Mouse (Mus musculus) stomach, postnatal 0 days (tissue): ENCODE measurements around the gene Olfr1511. TPM values are rescaled to one million over a fixed set of nuclear protein-coding genes. Genes with fewer than 3 reads are reported as not detected.

Experiments
- ATAC-seq: fragments of 200-750 bp; cut with Nextera tagmentation; 2 replicates; pipeline ENCODE4 v1.8.0; 2017; ENCODE audit not compliant: low FRiP score, low TSS enrichment
- DNase-seq: peaks from one replicate; pipeline ENCODE4 v3.0.0-alpha.2; 2016; ENCODE audit warnings: low spot score
- H3K27ac ChIP-seq: fragments of 300-500 bp; sonication (generic); replicated peaks from 2 replicates; pipeline ENCODE4 v1.5.1; 2014; ENCODE audit warnings: mild to moderate bottlenecking, control low read depth
- H3K27me3 ChIP-seq: fragments of 300-500 bp; sonication (generic); 2 replicates; pipeline ENCODE4 v1.6.1; 2014; ENCODE audit warnings: low read length; ENCODE audit not compliant: control insufficient read depth, insufficient read depth
- H3K36me3 ChIP-seq: fragments of 300-500 bp; sonication (generic); 2 replicates; pipeline ENCODE4 v1.6.1; 2014; ENCODE audit warnings: low read length, mixed read lengths; ENCODE audit not compliant: control insufficient read depth, insufficient read depth
- H3K4me1 ChIP-seq: fragments of 300-500 bp; sonication (generic); replicated peaks from 2 replicates; pipeline ENCODE4 v1.6.1; 2014; ENCODE audit warnings: antibody characterized with exemption; ENCODE audit not compliant: control insufficient read depth, insufficient read depth
- H3K4me2 ChIP-seq: fragments of 300-500 bp; sonication (generic); replicated peaks from 2 replicates; pipeline ENCODE4 v1.6.1; 2014; ENCODE audit warnings: low read depth, mild to moderate bottlenecking, control low read depth, moderate library complexity
- H3K4me3 ChIP-seq: fragments of 300-500 bp; sonication (generic); 2 replicates; pipeline ENCODE4 v1.5.1; 2014; ENCODE audit warnings: low read depth, low read length, control low read depth
- H3K9ac ChIP-seq: fragments of 300-500 bp; sonication (generic); 2 replicates; pipeline ENCODE4 v1.6.1; 2014; ENCODE audit warnings: mild to moderate bottlenecking, low read length, control low read depth, mixed read lengths
- H3K9me3 ChIP-seq: fragments of 300-500 bp; sonication (generic); 2 replicates; pipeline ENCODE4 v1.6.1; 2016; ENCODE audit warnings: low read length; ENCODE audit not compliant: control insufficient read depth
- CTCF ChIP-seq: IDR thresholded peaks from 2 replicates; pipeline ENCODE4 v1.5.1; 2016; ENCODE audit warnings: antibody characterized with exemption, low read depth, mild to moderate bottlenecking, moderate library complexity
- EP300 ChIP-seq: optimal IDR thresholded peaks from 2 replicates; pipeline ENCODE3; 2016; ENCODE audit warnings: antibody characterized with exemption
- WGBS: fragments of 180-500 bp; shearing (Covaris S2); extraction: QIAGEN DNeasy Blood & Tissue Kit; methylation state at CpG from one replicate; pipeline ENCODE4 v1.1.7; 2014; 5-methylcytosine and 5-hydroxymethylcytosine counted together
- polyA plus RNA-seq: library from polyadenylated mRNA; unstranded; fragments of >200 nt; fragmentation: Nextera tagmentation; extraction: Ambion mirVana; gene quantifications from 2 replicates; pipeline ENCODE4 v1.2.1, GENCODE M21; 2015

Olfr1511 gene
- polyA plus RNA-seq, 1 experiment from 2014 or later, result 0.13 TPM

DNA sequence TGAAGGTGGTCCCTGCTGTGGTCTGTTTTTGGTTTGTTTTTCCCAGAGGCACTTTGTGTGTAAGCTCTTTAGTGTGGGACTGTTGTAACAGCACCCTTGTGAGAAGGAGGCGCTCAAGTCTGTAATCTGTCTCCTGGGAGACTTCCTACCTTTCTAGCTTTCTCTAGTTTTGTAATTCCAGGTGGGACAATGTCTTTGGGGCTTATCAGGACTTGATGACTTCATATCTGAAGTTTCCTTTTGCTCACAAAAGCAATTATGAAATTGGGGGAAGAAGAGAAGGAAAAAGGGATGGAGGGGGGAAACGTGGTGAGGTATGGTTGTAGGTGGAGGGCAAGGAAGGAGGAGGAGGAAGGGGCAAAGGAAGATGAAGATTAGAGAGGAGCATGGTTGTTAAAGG is 18.1 kb downstream of the Olfr1511 start, which contains the start of gene Olfr1512:
Gene Olfr1512, minus strand, starts transcription at position 101 of the 400 bp plus-strand sequence.
- no peaks in the 10 kb centered on the region for H3K27me3 ChIP-seq
- H3K9me3 ChIP-seq, result no peaks in the 10 kb centered on the region
- H3K4me3 ChIP-seq, result no peak within 1 kb of the TSS
- no peak for DNase-seq
- H3K4me2 ChIP-seq, result no peak within 1 kb of the TSS
- TF ChIP-seq EP300 (no peak), CTCF (no peak)
- no peaks in the 10 kb centered on the region for H3K4me1 ChIP-seq
- no peak for ATAC-seq
- H3K9ac ChIP-seq, result no peak within 1 kb of the TSS
- 77% methylated on average over 2 of the region's 2 CpGs for WGBS
- no peak within 1 kb of the TSS for H3K27ac ChIP-seq
- H3K36me3 ChIP-seq, result no peaks in the 10 kb centered on the region

GRCm38 (mm10) chr14:52368741-52369140 is 28.4 kb downstream of the Olfr1511 start:
- Histone ChIP-seq H3K27me3 (no peaks in the 10 kb centered on the region), H3K27ac (no peak overlapping the region), H3K4me2 (no peak overlapping the region), H3K9ac (no peak overlapping the region), H3K9me3 (no peaks in the 10 kb centered on the region), H3K36me3 (no peaks in the 10 kb centered on the region), H3K4me1 (no peaks in the 10 kb centered on the region), H3K4me3 (no peak overlapping the region)
- no peak for DNase-seq
- TF ChIP-seq EP300 (no peak), CTCF (no peak)
- no peak for ATAC-seq
- 82% methylated on average over 3 of the region's 3 CpGs for WGBS

GRCm38 (mm10) chr14:52356308-52356707 is 40.9 kb downstream of the Olfr1511 start, which contains the start of gene Olfr1513:
TSS of gene Olfr1513 (minus strand) at chr14:52356408.
- ATAC-seq (no peak), DNase-seq (no peak)
- H3K4me2 ChIP-seq, result no peak within 1 kb of the TSS
- TF ChIP-seq EP300 (no peak), CTCF (no peak)
- no peaks in the 10 kb centered on the region for H3K36me3 ChIP-seq
- no peaks in the 10 kb centered on the region for H3K9me3 ChIP-seq
- no peaks in the 10 kb centered on the region for H3K4me1 ChIP-seq
- no peak within 1 kb of the TSS for H3K9ac ChIP-seq
- H3K27ac ChIP-seq, result no peak within 1 kb of the TSS
- WGBS, result 65% methylated on average over 4 of the region's 4 CpGs
- H3K4me3 ChIP-seq, result no peak within 1 kb of the TSS
- H3K27me3 ChIP-seq, result no peaks in the 10 kb centered on the region

Other genes starting within 250 kb of the Olfr1511 start
- gene Supt16, start 200.0 kb downstream of the Olfr1511 start, polyA plus RNA-seq, result 15.2 and 20.0 TPM in 2 replicates
- 12.6 and 14.2 TPM in 2 replicates for gene Chd8, start 139.6 kb downstream of the Olfr1511 start, polyA plus RNA-seq
- 21.5 and 22.9 TPM in 2 replicates for gene Tox4, start 118.2 kb downstream of the Olfr1511 start, polyA plus RNA-seq
- 6.9 and 7.3 TPM in 2 replicates for gene Rab2b, start 117.8 kb downstream of the Olfr1511 start, polyA plus RNA-seq
- 13.7 and 15.9 TPM in 2 replicates for gene Mettl3, start 92.3 kb downstream of the Olfr1511 start, polyA plus RNA-seq
- gene Sall2, start 68.6 kb downstream of the Olfr1511 start, polyA plus RNA-seq, result 1.9 and 2.1 TPM in 2 replicates
- not detected in 2 replicates for gene Olfr1513, start 41.0 kb downstream of the Olfr1511 start, polyA plus RNA-seq
- gene Olfr1512, start 18.2 kb downstream of the Olfr1511 start, polyA plus RNA-seq, result not detected in 2 replicates
- gene Olfr1510, start 17.0 kb upstream of the Olfr1511 start, polyA plus RNA-seq, result 0.21 and 0.35 TPM in 2 replicates
- gene Olfr1509, start 45.6 kb upstream of the Olfr1511 start, polyA plus RNA-seq, result not detected in 2 replicates
- gene Olfr1508, start 70.1 kb upstream of the Olfr1511 start, polyA plus RNA-seq, result not detected in 2 replicates
- gene Olfr1507, start 98.4 kb upstream of the Olfr1511 start, polyA plus RNA-seq, result not detected in 2 replicates